Mouse (Mus musculus) erythroblast, embryonic 14.5 days (primary cell): ENCODE data around the gene Dpy19l3. TPM values are rescaled to one million over a fixed set of nuclear protein-coding genes. Genes with fewer than 3 reads are reported as not detected.
A peak's percentile ranks its signal among the peaks of the same experiment; 100 is the strongest.

Experiments used
- H3K27me3 ChIP-seq: 2 replicates; pipeline ENCODE4 v1.6.1; 2012; ENCODE audit warnings: inconsistent platforms; ENCODE audit not compliant: control insufficient read depth
- H3K36me3 ChIP-seq: 2 replicates; pipeline ENCODE4 v1.6.1; 2012; ENCODE audit warnings: mild to moderate bottlenecking, inconsistent platforms; ENCODE audit not compliant: control insufficient read depth
- H3K4me1 ChIP-seq: 2 replicates; pipeline ENCODE4 v1.6.1; 2012; ENCODE audit warnings: inconsistent platforms; ENCODE audit not compliant: control insufficient read depth
- H3K4me3 ChIP-seq: replicated peaks from 2 replicates; pipeline ENCODE3; 2012; ENCODE audit warnings: moderate library complexity, mild to moderate bottlenecking, inconsistent platforms
- H3K9me3 ChIP-seq: 2 replicates; pipeline ENCODE4 v1.6.1; 2012; ENCODE audit warnings: low read length, inconsistent platforms, mixed read lengths; ENCODE audit not compliant: control insufficient read depth
- GATA1 ChIP-seq: IDR thresholded peaks from 2 replicates; pipeline ENCODE4 v1.6.1; 2012; ENCODE audit warnings: low read length, inconsistent platforms, mixed read lengths
- TAL1 ChIP-seq: IDR thresholded peaks from 3 replicates; pipeline ENCODE4 v1.6.1; 2012; ENCODE audit warnings: low read length, inconsistent platforms, mixed read lengths
- polyA plus RNA-seq: library from polyadenylated mRNA; stranded (reverse); fragments of >175 nt; gene quantifications from 2 replicates; pipeline ENCODE4 v1.2.3, GENCODE M21; 2012

Gene Dpy19l3
- polyA plus RNA-seq, 1 experiment, result 0.11 TPM

DNA sequence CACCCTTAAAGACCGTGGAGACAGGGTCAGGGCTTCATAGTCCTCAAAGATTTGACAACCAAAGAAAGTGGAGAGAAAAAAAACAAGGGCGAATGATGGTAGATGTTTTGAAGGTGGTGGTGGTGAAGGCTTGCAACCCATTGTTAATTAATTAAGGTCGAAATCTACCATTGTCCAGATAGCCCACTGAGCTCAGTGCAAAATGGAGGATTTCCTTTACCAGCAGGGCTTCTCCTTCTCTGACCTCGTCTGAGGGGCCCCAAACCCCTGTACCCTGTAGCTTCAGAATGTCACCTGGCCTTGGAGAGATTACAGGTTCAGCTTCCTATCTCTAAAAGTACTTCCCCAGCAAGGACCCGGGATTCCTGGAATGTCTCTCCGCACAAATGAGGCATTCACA, 96.4 kb downstream of the Dpy19l3 start:
- TF ChIP-seq GATA1, result no peak
- TF ChIP-seq TAL1, result no peak
- Histone ChIP-seq H3K36me3 (no peaks in the 10 kb centered on the region), H3K27me3 (no peaks in the 10 kb centered on the region), H3K4me3 (no peak overlapping the region), H3K9me3 (no peaks in the 10 kb centered on the region), H3K4me1 (no peaks in the 10 kb centered on the region)

DNA sequence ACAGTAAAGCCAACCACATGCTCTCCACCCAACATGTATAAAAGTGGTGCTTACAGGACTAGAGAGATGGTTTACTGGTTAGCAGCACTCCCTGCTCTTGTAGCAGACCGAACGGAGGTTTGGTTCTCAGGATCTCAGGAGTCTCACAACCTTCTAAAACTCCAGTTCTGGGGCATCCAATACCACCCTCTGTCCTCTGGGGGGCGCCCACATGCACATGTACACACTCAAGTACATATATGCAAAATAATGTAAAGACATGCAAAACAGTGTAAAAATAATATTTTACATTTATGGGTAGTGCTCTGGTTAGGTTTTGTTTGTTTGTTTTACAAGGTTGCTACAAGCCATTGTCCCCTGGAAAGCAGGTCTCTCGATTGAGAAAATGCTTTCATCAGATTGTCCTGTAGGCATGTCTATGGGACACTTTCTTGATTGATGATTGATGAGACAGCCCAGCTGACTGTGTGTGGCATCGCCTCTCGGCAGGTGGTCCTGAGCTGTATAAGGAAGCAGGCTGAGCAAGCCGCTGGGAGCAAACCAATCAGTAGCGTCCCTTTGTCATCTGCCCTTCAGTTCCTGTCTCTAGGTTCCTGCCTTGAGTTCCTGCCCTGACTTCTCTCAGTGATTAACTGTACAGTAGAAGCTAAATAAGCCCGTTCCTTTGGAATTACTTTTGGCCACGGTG, 102.5 kb downstream of the Dpy19l3 start:
- no peaks in the 10 kb centered on the region for H3K9me3 ChIP-seq
- TF ChIP-seq GATA1, result no peak
- TF ChIP-seq TAL1, result no peak
- peaks cover 28% of the 10 kb centered on the region for H3K4me1 ChIP-seq
- no peaks in the 10 kb centered on the region for H3K36me3 ChIP-seq
- no peak overlapping the region for H3K4me3 ChIP-seq
- H3K27me3 ChIP-seq, result no peaks in the 10 kb centered on the region; the same call in 1 of the 2 replicates

DNA sequence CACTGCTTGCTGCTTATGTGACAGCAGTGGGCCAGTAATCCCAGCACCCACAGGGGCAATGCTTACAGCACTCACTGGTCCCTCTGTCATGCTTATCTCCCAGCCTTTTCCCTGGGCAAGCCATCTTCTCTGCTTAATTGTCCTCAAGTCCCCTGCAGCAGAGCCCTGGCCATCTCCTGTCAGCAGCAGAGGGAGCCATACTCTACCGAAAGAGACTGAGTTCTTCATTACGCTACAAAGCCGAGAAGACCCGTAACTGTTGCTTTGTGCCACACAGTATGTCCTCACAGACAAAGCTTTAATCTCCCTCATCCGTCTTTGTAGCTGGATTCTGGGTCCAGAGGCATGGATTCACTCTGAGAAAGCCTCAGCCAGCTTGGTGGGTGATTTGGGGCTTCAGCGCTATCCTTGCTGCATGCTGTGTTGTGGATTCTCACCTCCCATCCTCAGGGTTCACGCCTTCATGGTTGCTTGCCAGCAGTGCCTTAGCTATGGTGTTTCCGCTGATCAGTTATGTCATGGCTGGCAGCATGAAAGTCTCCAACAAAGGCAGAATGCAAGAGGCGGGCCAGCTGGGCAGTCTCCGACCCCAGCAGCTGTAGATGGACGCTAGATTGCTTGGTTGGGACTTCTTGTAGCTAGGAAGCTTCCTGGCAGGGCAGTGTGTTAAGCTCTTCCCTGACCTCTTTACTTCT, 103.4 kb downstream of the Dpy19l3 start:
- no peak overlapping the region for H3K4me3 ChIP-seq

DNA sequence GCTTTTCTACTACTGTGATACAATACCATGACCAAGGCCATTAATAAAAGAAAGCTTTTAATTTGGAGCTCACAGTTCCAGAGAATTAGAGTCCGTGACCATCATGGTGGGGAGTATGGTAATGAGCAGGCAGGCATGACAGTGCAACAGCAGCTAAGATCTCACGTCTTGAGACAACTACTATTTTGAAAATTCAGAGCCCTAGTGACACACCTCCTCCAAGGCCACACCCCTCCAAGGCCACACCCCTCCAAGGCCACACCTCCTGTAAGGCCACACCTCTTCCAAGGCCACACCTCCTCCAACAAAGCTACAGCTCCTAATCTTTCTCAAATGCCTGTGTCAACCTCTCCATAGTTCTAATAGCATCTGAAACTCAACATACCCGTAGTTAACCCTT, 105.2 kb downstream of the Dpy19l3 start:
- Histone ChIP-seq H3K36me3 (peaks cover 17% of the 10 kb centered on the region), H3K4me3 (no peak overlapping the region), H3K27me3 (no peaks in the 10 kb centered on the region; the same call in 1 of the 2 replicates), H3K4me1 (peaks cover 36% of the 10 kb centered on the region), H3K9me3 (no peaks in the 10 kb centered on the region)
- TF ChIP-seq GATA1 (no peak), TAL1 (no peak)

More for the DNA sequence above, 103.4 kb downstream of the Dpy19l3 start:
- TF ChIP-seq TAL1 (no peak), GATA1 (no peak)
- peaks cover 33% of the 10 kb centered on the region for H3K4me1 ChIP-seq
- no peaks in the 10 kb centered on the region; the same call in 1 of the 2 replicates for H3K27me3 ChIP-seq
- no peaks in the 10 kb centered on the region for H3K9me3 ChIP-seq
- H3K36me3 ChIP-seq, result no peaks in the 10 kb centered on the region

GRCm38 (mm10) chr7:35648239-35649069, 105.8 kb downstream of the Dpy19l3 start:
- no peaks in the 10 kb centered on the region; the same call in 1 of the 2 replicates for H3K27me3 ChIP-seq
- no peak for TF ChIP-seq GATA1
- no peaks in the 10 kb centered on the region for H3K9me3 ChIP-seq
- peaks cover 36% of the 10 kb centered on the region for H3K4me1 ChIP-seq
- no peak overlapping the region for H3K4me3 ChIP-seq
- peaks cover 23% of the 10 kb centered on the region for H3K36me3 ChIP-seq

- TF ChIP-seq GATA1, result no peak
- TF ChIP-seq TAL1, result no peak
- Histone ChIP-seq H3K4me3 (peak within 1 kb of the TSS; percentile 83), H3K36me3 (peaks cover 35% of the 10 kb centered on the region), H3K4me1 (peaks cover 36% of the 10 kb centered on the region), H3K9me3 (no peaks in the 10 kb centered on the region), H3K27me3 (no peaks in the 10 kb centered on the region; the same call in 1 of the 2 replicates)
Measured at GRCm38 (mm10) chr7:35647101-35647698, 107.1 kb downstream of the Dpy19l3 start, which contains the start of gene Pdcd5. Pdcd5 (minus strand) TSS chr7:35647521.

DNA sequence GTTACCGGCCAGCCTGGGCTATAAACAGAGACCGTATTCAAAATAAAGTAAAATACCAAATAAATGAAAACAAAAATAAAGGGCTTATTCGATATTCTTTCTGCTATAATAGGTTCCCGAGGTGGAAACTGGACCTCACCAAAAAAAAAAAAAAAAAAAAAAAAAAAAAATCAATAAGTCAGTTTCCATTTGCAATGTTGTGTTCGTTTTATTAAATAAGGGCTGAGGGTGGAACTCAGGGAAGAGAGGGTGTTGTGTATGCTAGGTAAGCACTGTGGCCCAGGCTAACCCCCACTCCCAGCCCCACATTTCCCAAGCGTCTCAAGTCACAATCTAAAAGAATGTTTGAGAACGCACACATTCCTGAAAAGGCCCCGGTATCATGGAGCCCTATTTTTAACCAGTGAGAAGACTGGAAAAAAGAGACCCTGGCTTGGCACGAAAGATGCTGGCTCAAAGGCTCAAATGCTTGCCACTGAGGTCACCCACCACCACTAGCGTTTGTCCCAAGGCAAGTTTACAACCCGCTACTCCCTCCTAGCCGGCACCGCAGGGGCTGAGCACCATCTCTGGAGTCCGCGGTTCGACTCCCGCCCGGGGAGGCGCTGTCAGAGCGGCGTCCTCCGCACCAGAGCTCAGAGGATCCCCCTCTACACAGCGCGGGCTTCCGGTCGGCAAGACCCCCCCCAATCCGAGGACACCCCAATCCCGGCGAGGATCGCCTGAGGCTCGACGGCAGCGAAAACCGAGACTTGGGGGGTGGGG, 107.8 kb downstream of the Dpy19l3 start:
- H3K4me1 ChIP-seq, result peaks cover 36% of the 10 kb centered on the region
- TF ChIP-seq TAL1 (no peak), GATA1 (no peak)
- H3K36me3 ChIP-seq, result peaks cover 41% of the 10 kb centered on the region
- no peaks in the 10 kb centered on the region for H3K9me3 ChIP-seq
- H3K4me3 ChIP-seq, result peak overlapping the region; percentile 83
- H3K27me3 ChIP-seq, result no peaks in the 10 kb centered on the region; the same call in 1 of the 2 replicates

- H3K9me3 ChIP-seq, result no peaks in the 10 kb centered on the region
- H3K4me1 ChIP-seq, result no peaks in the 10 kb centered on the region
- no peak overlapping the region for H3K4me3 ChIP-seq
- peaks cover 99% of the 10 kb centered on the region for H3K36me3 ChIP-seq
- H3K27me3 ChIP-seq, result no peaks in the 10 kb centered on the region
- TF ChIP-seq GATA1, result no peak
- TF ChIP-seq TAL1, result no peak
Measured at GRCm38 (mm10) chr7:35640072-35640471, 114.2 kb downstream of the Dpy19l3 start.
